Mouse (Mus musculus): ENCODE results near the gene Stra6.

DNA sequence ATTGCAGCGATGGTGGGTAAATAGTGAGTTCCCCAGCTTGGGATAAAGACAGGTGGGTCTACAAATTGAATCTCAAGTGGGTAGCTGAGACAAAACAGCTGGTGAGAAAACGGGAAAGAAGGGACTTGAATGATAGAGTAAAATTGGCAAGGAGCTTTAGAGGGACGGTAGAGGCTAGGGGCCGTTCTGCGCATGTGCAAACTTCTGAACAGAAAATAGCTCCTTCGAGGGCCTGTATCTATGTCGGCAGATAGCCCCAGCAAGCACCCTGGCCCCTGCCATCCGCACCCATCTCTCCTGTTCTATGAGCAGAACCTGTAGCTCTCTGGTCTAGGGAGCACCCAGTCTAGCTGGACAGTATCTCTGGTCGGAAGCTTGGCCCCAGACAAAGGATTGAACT lies 130.6 kb downstream of the Stra6 start:
- no peak for TF ChIP-seq CTCF (IDR thresholded peaks at IDR 0.05; ENCODE audit: low read depth)
- TF ChIP-seq EP300 (IDR thresholded peaks at IDR 0.05; ENCODE audit: low read depth), result no peak

All from liver, embryonic 14.5 days (tissue).